Mouse (Mus musculus): ENCODE measurements at regions not wholly inside any gene's neighbourhood (a gene's known extent, or its start where the extent isn't known, plus 50 kb on each side); places are given as distances from the start of the nearest gene placed in this dataset.

GRCm38 (mm10) chr10:66848778-66849177 is 247.1 kb upstream of the Jmjd1c start:
- Histone ChIP-seq H3K27me3 (replicated peaks) (peaks cover 2% of the 10 kb centered on the region), H3K9me3 (peaks cover 3% of the 10 kb centered on the region; the same call in 1 of the 2 replicates), H3K4me3 (replicated peaks) (no peak overlapping the region), H3K4me1 (peaks cover 26% of the 10 kb centered on the region), H3K36me3 (replicated peaks; ENCODE audit: low read length) (no peaks in the 10 kb centered on the region)
- no peak for TF ChIP-seq FLI1 (IDR thresholded peaks at IDR 0.05; ENCODE audit: low read length)
- TF ChIP-seq GATA1 (IDR thresholded peaks at IDR 0.05; ENCODE audit: borderline replicate concordance, low read length), result no peak

GRCm38 (mm10) chr10:66849681-66850080 is 246.2 kb upstream of the Jmjd1c start:
- no peaks in the 10 kb centered on the region for H3K36me3 ChIP-seq (replicated peaks; ENCODE audit: low read length)
- peaks cover 28% of the 10 kb centered on the region for H3K4me1 ChIP-seq
- no peak overlapping the region for H3K4me3 ChIP-seq (replicated peaks)
- TF ChIP-seq FLI1 (IDR thresholded peaks at IDR 0.05; ENCODE audit: low read length) (no peak), GATA1 (IDR thresholded peaks at IDR 0.05; ENCODE audit: borderline replicate concordance, low read length) (no peak)
- peaks cover 3% of the 10 kb centered on the region; the same call in 1 of the 2 replicates for H3K9me3 ChIP-seq
- H3K27me3 ChIP-seq (replicated peaks), result peaks cover 2% of the 10 kb centered on the region

- Histone ChIP-seq H3K9me3 (peaks cover 5% of the 10 kb centered on the region; the same call in 1 of the 2 replicates), H3K36me3 (replicated peaks; ENCODE audit: low read length) (no peaks in the 10 kb centered on the region), H3K4me1 (peaks cover 28% of the 10 kb centered on the region), H3K27me3 (replicated peaks) (peaks cover 2% of the 10 kb centered on the region), H3K4me3 (replicated peaks) (no peak overlapping the region)
- no peak for TF ChIP-seq FLI1 (IDR thresholded peaks at IDR 0.05; ENCODE audit: low read length)
- no peak for TF ChIP-seq GATA1 (IDR thresholded peaks at IDR 0.05; ENCODE audit: borderline replicate concordance, low read length)
Observed at GRCm38 (mm10) chr10:66850972-66851478, 244.9 kb upstream of the Jmjd1c start.

- Histone ChIP-seq H3K9me3 (peaks cover 4% of the 10 kb centered on the region; the same call in 1 of the 2 replicates), H3K27me3 (replicated peaks) (peaks cover 2% of the 10 kb centered on the region), H3K4me1 (peaks cover 28% of the 10 kb centered on the region), H3K4me3 (replicated peaks) (peak overlapping the region; percentile 25), H3K36me3 (replicated peaks; ENCODE audit: low read length) (peaks cover 2% of the 10 kb centered on the region)
- TF ChIP-seq GATA1 (IDR thresholded peaks at IDR 0.05; ENCODE audit: borderline replicate concordance, low read length) (no peak), FLI1 (IDR thresholded peaks at IDR 0.05; ENCODE audit: low read length) (no peak)
Observed at GRCm38 (mm10) chr10:66851841-66852240, 244.1 kb upstream of the Jmjd1c start.

- TF ChIP-seq GATA1 (IDR thresholded peaks at IDR 0.05; ENCODE audit: borderline replicate concordance, low read length) (no peak), FLI1 (IDR thresholded peaks at IDR 0.05; ENCODE audit: low read length) (no peak)
- Histone ChIP-seq H3K4me1 (peaks cover 28% of the 10 kb centered on the region), H3K9me3 (peaks cover 4% of the 10 kb centered on the region; the same call in 1 of the 2 replicates), H3K27me3 (replicated peaks) (peaks cover 2% of the 10 kb centered on the region), H3K36me3 (replicated peaks; ENCODE audit: low read length) (peaks cover 2% of the 10 kb centered on the region), H3K4me3 (replicated peaks) (peak overlapping the region; percentile 86)
Observed at GRCm38 (mm10) chr10:66852708-66853107, 243.2 kb upstream of the Jmjd1c start.

- peaks cover 2% of the 10 kb centered on the region for H3K36me3 ChIP-seq (replicated peaks; ENCODE audit: low read length)
- TF ChIP-seq FLI1 (IDR thresholded peaks at IDR 0.05; ENCODE audit: low read length) (no peak), GATA1 (IDR thresholded peaks at IDR 0.05; ENCODE audit: borderline replicate concordance, low read length) (no peak)
- peaks cover 2% of the 10 kb centered on the region for H3K27me3 ChIP-seq (replicated peaks)
- peak overlapping the region; percentile 86 for H3K4me3 ChIP-seq (replicated peaks)
- H3K4me1 ChIP-seq, result peaks cover 28% of the 10 kb centered on the region
- peaks cover 4% of the 10 kb centered on the region; the same call in 1 of the 2 replicates for H3K9me3 ChIP-seq
Observed at GRCm38 (mm10) chr10:66853258-66853657, 242.7 kb upstream of the Jmjd1c start.

- H3K36me3 ChIP-seq (replicated peaks; ENCODE audit: low read length), result peaks cover 2% of the 10 kb centered on the region
- H3K27me3 ChIP-seq (replicated peaks), result peaks cover 8% of the 10 kb centered on the region
- no peak overlapping the region for H3K4me3 ChIP-seq (replicated peaks)
- peaks cover 16% of the 10 kb centered on the region for H3K9me3 ChIP-seq
- no peak for TF ChIP-seq GATA1 (IDR thresholded peaks at IDR 0.05; ENCODE audit: borderline replicate concordance, low read length)
- no peak for TF ChIP-seq FLI1 (IDR thresholded peaks at IDR 0.05; ENCODE audit: low read length)
- H3K4me1 ChIP-seq, result peaks cover 28% of the 10 kb centered on the region
Observed at GRCm38 (mm10) chr10:66854895-66855294, 241.0 kb upstream of the Jmjd1c start.

GRCm38 (mm10) chr10:66857330-66857729 is 238.6 kb upstream of the Jmjd1c start:
- Histone ChIP-seq H3K9me3 (peaks cover 21% of the 10 kb centered on the region), H3K27me3 (replicated peaks) (peaks cover 15% of the 10 kb centered on the region), H3K4me3 (replicated peaks) (no peak overlapping the region), H3K36me3 (replicated peaks; ENCODE audit: low read length) (peaks cover 2% of the 10 kb centered on the region), H3K4me1 (peaks cover 15% of the 10 kb centered on the region)
- TF ChIP-seq GATA1 (IDR thresholded peaks at IDR 0.05; ENCODE audit: borderline replicate concordance, low read length), result no peak
- TF ChIP-seq FLI1 (IDR thresholded peaks at IDR 0.05; ENCODE audit: low read length), result no peak

- H3K36me3 ChIP-seq (replicated peaks; ENCODE audit: low read length), result no peaks in the 10 kb centered on the region
- peaks cover 17% of the 10 kb centered on the region for H3K9me3 ChIP-seq
- H3K4me1 ChIP-seq, result peaks cover 32% of the 10 kb centered on the region
- no peak for TF ChIP-seq GATA1 (IDR thresholded peaks at IDR 0.05; ENCODE audit: borderline replicate concordance, low read length)
- TF ChIP-seq FLI1 (IDR thresholded peaks at IDR 0.05; ENCODE audit: low read length), result no peak
- no peak overlapping the region for H3K4me3 ChIP-seq (replicated peaks)
- H3K27me3 ChIP-seq (replicated peaks), result peaks cover 26% of the 10 kb centered on the region
Observed at GRCm38 (mm10) chr10:66861421-66861820, 234.5 kb upstream of the Jmjd1c start.

GRCm38 (mm10) chr10:66864161-66864862 is 231.6 kb upstream of the Jmjd1c start:
- H3K27me3 ChIP-seq (replicated peaks), result peaks cover 48% of the 10 kb centered on the region
- peaks cover 32% of the 10 kb centered on the region for H3K4me1 ChIP-seq
- TF ChIP-seq FLI1 (IDR thresholded peaks at IDR 0.05; ENCODE audit: low read length), result peak; percentile 98
- peak; percentile 90 for TF ChIP-seq GATA1 (IDR thresholded peaks at IDR 0.05; ENCODE audit: borderline replicate concordance, low read length)
- no peaks in the 10 kb centered on the region for H3K36me3 ChIP-seq (replicated peaks; ENCODE audit: low read length)
- peak overlapping the region; percentile 88 for H3K4me3 ChIP-seq (replicated peaks)
- peaks cover 11% of the 10 kb centered on the region for H3K9me3 ChIP-seq
